Mouse (Mus musculus) bone marrow macrophage, adult 2 months (primary cell): ENCODE results near the gene Trim39. TPM values are rescaled to one million over a fixed set of nuclear protein-coding genes. Genes with fewer than 3 reads are reported as not detected.
"Not testable (repeated sequence)": the region's sequence is repeated elsewhere in the genome, so short reads cannot be mapped to it uniquely, and the experiment has no call there.

Source experiments
- H3K27ac ChIP-seq: 2 replicates; pipeline ENCODE4 v1.5.1; 2012; ENCODE audit warnings: low read depth, low read length; ENCODE audit not compliant: insufficient read depth
- H3K4me1 ChIP-seq: 2 replicates; pipeline ENCODE4 v1.6.1; 2012; ENCODE audit warnings: low read length; ENCODE audit not compliant: control insufficient read depth, insufficient read depth
- H3K4me3 ChIP-seq: 2 replicates; pipeline ENCODE4 v1.5.1; 2012; ENCODE audit warnings: mild to moderate bottlenecking, low read length, moderate library complexity; ENCODE audit not compliant: insufficient read depth
- CTCF ChIP-seq: IDR thresholded peaks from 2 replicates; pipeline ENCODE4 v1.5.1; 2012; ENCODE audit warnings: low read depth, mild to moderate bottlenecking, low read length, moderate library complexity
- POLR2A ChIP-seq: IDR thresholded peaks from 2 replicates; pipeline ENCODE4 v1.6.1; 2012; ENCODE audit warnings: mild to moderate bottlenecking, low read depth, low read length, borderline replicate concordance
- polyA plus RNA-seq: library from polyadenylated mRNA; stranded (reverse); fragments of >200 nt; gene quantifications from 2 replicates; pipeline ENCODE4 v1.2.4, GENCODE M21; 2012; ENCODE audit not compliant: missing spikeins, insufficient read depth, insufficient read length

Trim39 gene
- polyA plus RNA-seq, 1 experiment = 14.5 TPM

DNA sequence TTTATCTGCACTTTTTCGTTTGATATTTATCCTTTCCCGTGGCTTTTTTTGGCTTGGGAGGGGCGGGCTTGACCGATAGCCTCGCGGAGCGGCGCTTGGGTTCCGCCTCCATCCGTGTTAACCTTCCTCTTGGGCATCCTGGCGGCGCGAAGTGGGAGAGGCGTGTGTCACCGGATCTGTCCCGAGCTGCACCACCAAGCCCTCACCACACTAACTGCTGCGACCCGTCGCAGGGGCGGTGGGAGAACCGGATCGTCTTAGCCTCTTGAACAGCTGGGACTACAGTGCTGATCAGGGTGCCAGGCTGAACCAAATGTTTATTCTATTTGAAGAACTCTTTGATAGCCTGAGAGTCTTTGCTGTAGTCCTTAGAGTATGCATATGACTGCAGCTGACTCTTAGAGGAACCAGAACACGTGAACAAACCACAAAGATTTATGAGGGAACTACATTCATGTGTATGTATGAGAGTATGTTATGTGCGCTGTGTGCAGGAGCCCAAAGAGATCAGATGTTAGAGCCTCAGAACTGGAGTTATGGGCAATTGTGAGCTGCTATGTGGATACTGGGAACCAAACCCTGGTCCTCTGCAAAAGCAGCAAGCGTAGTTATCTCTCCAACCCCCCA, 19.7 kb downstream of the Trim39 start:
- TF ChIP-seq POLR2A = no peak
- no peak for TF ChIP-seq CTCF
- peak overlapping the region; percentile 37 for H3K4me3 ChIP-seq
- peak overlapping the region; percentile 73 for H3K27ac ChIP-seq
- H3K4me1 ChIP-seq = peaks cover 12% of the 10 kb centered on the region

DNA sequence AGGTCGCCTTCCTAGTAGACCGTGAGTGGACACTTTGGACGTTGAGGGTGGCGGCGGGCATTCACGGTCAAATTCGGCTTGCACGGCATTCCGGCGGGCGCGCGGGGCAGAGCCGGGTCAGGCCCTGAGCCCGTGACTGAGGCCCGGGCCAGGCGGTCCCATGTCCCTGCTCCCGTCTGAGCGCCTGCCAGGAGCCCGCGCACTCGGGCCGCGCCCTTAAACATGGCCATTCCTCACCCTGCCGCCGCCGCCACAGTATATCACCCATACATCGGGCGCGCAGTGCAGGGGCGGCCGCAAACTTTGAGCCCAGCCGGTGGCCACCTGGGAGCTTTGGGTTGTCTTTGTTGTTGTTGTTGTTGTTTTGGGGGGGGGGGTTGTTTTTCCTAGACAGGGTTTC, 23.2 kb downstream of the Trim39 start:
- H3K4me3 ChIP-seq = no peak overlapping the region
- peaks cover 7% of the 10 kb centered on the region; the same call in 1 of the 2 replicates for H3K4me1 ChIP-seq
- no peak overlapping the region for H3K27ac ChIP-seq
- TF ChIP-seq CTCF = no peak

GRCm38 (mm10) chr17:36245741-36246140, 26.3 kb downstream of the Trim39 start:
- H3K27ac ChIP-seq = no peak overlapping the region
- H3K4me3 ChIP-seq = no peak overlapping the region
- peaks cover 3% of the 10 kb centered on the region; the same call in 1 of the 2 replicates for H3K4me1 ChIP-seq
- TF ChIP-seq POLR2A (no peak), CTCF (no peak)

GRCm38 (mm10) chr17:36244031-36244430, 28.0 kb downstream of the Trim39 start:
- no peak overlapping the region for H3K4me3 ChIP-seq
- peaks cover 3% of the 10 kb centered on the region; the same call in 1 of the 2 replicates for H3K4me1 ChIP-seq
- no peak for TF ChIP-seq CTCF
- no peak for TF ChIP-seq POLR2A
- no peak overlapping the region for H3K27ac ChIP-seq

DNA sequence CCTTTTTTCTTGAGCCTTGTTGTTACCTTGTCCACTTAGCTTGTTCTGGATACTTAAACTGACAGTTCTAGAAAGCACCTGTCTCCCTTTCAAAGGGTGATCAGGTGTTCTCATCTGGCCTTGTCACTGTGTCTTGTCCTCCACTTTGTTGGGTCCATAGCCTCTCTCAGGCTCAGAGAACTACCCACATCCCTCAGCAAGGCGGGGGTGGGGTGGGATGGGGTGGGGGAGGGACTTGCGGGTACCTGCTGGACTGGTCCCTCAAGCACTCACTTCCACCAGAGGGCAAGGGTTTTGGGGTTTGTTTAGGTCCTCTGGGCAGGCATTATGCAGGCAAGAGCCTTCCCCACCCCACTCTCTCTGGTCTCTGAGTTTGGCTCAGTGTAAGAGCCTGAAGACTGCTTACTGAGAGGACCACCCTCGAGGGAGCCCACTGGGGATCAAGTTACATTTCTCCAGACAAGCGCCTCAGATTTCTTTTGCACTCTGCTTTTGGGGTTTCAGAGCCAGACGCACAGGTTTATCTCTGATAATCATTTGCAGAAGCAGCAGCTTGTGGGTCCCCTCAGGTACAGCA, 31.3 kb downstream of the Trim39 start:
- Histone ChIP-seq H3K27ac (no peak overlapping the region), H3K4me3 (no peak overlapping the region), H3K4me1 (peaks cover 3% of the 10 kb centered on the region; the same call in 1 of the 2 replicates)
- no peak for TF ChIP-seq POLR2A

DNA sequence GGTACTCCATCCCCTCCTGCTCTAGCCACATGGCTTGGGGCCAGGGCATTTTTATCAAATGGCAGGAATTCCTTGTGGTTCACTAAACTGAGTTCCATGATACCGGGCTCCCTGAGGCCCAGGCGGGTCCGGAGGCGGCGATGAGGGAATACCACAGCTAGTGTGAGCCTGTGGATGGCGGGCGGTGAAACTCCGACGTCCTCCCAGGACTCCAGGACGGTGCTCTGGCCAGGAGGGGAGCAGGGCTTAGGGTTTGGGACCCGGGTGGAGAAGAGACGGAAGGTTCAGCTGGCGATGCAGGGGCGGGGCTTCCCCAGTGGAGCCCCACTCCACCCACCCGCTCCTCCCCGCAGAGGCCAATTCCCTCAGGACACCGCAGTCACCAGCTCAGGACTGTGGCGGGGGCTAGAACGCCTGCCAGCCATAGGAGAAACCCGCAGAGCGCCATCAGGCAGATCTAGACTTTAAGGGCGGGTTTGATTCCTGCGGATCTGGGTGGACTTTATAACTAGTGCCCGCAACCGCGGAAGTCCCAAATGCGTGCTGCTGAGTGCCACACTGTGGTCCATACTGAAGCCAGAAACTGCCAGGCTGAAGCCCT, 34.6 kb downstream of the Trim39 start:
- H3K27ac ChIP-seq = no peak overlapping the region
- TF ChIP-seq CTCF = no peak
- no peak for TF ChIP-seq POLR2A
- no peaks in the 10 kb centered on the region; the same call in 1 of the 2 replicates for H3K4me1 ChIP-seq
- H3K4me3 ChIP-seq = peak overlapping the region; percentile 16

GRCm38 (mm10) chr17:36235300-36235699, 36.7 kb downstream of the Trim39 start:
- not testable (repeated sequence) for H3K27ac ChIP-seq, H3K4me1 ChIP-seq, H3K4me3 ChIP-seq

- Histone ChIP-seq H3K4me3 (no peak overlapping the region), H3K27ac (no peak overlapping the region), H3K4me1 (0 out of 2 replicates have a peak, but pooled peaks cover 3% of the 10 kb centered on the region)
- TF ChIP-seq CTCF = no peak
- TF ChIP-seq POLR2A = no peak
Observed at GRCm38 (mm10) chr17:36233572-36233971, 38.5 kb downstream of the Trim39 start.

DNA sequence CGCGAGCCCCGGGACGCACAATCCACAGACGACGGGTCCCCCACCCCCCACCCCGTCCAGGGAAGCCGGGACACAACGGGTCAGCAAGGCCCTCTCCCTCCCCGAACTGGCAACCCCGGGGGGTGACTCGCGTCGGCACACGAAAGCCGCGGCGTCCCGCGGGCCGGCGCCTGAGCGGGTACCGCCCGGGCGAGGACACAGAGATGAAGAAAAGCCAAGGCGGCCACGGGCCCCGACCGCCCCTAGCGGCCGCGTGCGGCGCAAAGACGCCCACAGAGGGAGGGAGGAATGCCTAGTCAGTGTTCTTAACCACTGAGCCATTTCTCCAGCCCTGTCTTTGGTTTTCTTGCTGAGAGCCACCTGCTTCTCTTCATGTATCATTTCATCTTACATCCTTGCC, 40.7 kb downstream of the Trim39 start:
- TF ChIP-seq POLR2A = no peak
- TF ChIP-seq CTCF = 0 out of 2 replicates have a peak, but pooled peaks have one; percentile 23
- H3K4me1 ChIP-seq = 0 out of 2 replicates have a peak, but pooled peaks cover 3% of the 10 kb centered on the region
- no peak overlapping the region for H3K4me3 ChIP-seq
- no peak overlapping the region for H3K27ac ChIP-seq

DNA sequence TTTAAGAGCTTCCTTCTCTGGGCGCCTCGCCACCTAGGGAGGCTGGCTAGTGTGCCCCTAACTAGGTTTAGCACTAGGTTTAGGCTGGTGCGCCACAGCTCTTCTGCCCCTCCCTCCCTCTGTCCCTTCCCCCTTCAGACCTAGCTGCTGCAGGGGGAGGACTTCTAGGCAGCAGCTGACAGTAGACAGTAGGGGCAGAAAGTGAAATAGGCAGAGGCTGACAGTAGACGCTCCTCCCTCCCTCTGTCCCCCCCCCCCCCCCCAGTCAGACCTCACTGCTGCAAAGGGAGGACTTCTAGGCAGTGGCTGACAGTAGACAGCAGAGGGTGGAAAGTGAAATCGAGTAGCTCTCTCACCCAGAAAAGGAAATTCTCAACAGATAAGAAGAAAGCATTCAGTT, 43.0 kb downstream of the Trim39 start:
- Histone ChIP-seq H3K4me1 (0 out of 2 replicates have a peak, but pooled peaks cover 3% of the 10 kb centered on the region), H3K4me3 (no peak overlapping the region), H3K27ac (no peak overlapping the region)
- TF ChIP-seq POLR2A = no peak
- no peak for TF ChIP-seq CTCF
